Mouse (Mus musculus): ENCODE measurements at regions not wholly inside any gene's neighbourhood (a gene's known extent, or its start where the extent isn't known, plus 50 kb on each side); places are given as distances from the start of the nearest gene placed in this dataset.

GRCm38 (mm10) chr13:60305028-60305810, 128.1 kb upstream of the Gas1 start:
- Histone ChIP-seq H3K9ac (no peak overlapping the region), H3K9me3 (replicated peaks) (no peaks in the 10 kb centered on the region), H3K4me2 (no peak overlapping the region), H3K4me3 (no peak overlapping the region), H3K27ac (no peak overlapping the region), H3K27me3 (replicated peaks) (no peaks in the 10 kb centered on the region), H3K36me3 (no peaks in the 10 kb centered on the region), H3K4me1 (no peaks in the 10 kb centered on the region)
- ATAC-seq = no peak
- 43% methylated on average over 1 of the region's 1 CpGs for WGBS (ENCODE audit: insufficient replicate concordance)

GRCm38 (mm10) chr13:60308062-60308801, 131.1 kb upstream of the Gas1 start:
- H3K9me3 ChIP-seq (replicated peaks) = no peaks in the 10 kb centered on the region
- H3K27ac ChIP-seq = no peak overlapping the region
- WGBS (ENCODE audit: insufficient replicate concordance) = 63% methylated on average over 13 of the region's 13 CpGs
- no peaks in the 10 kb centered on the region for H3K4me1 ChIP-seq
- H3K27me3 ChIP-seq (replicated peaks) = no peaks in the 10 kb centered on the region
- no peak overlapping the region for H3K4me3 ChIP-seq
- ATAC-seq = no peak
- H3K36me3 ChIP-seq = no peaks in the 10 kb centered on the region
- no peak overlapping the region for H3K9ac ChIP-seq
- H3K4me2 ChIP-seq = no peak overlapping the region

DNA sequence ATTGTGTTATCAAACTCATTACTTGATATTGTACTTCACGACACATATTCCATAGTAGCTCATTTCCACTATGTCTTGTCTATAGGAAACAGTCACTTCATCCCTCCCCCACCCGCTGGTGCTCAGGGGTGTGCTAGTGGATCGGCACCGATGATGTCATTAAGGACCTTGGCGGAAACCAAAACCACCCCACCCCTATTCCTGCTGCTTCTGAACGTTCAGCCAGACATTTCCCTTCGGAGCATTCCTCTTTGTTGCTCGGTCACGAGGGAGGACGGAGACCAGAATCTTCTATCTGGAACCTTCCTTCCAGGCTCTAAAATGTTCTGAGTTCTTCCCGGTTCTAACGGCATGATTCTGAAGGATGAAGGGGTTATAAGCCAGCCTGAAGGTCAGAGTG, 132.3 kb upstream of the Gas1 start:
- Histone ChIP-seq H3K27me3 (replicated peaks) (no peaks in the 10 kb centered on the region), H3K4me2 (no peak overlapping the region), H3K4me3 (no peak overlapping the region), H3K36me3 (no peaks in the 10 kb centered on the region), H3K9me3 (replicated peaks) (no peaks in the 10 kb centered on the region), H3K27ac (no peak overlapping the region), H3K4me1 (no peaks in the 10 kb centered on the region), H3K9ac (no peak overlapping the region)
- 73% methylated on average over 12 of the region's 12 CpGs for WGBS (ENCODE audit: insufficient replicate concordance)
- ATAC-seq = no peak

DNA sequence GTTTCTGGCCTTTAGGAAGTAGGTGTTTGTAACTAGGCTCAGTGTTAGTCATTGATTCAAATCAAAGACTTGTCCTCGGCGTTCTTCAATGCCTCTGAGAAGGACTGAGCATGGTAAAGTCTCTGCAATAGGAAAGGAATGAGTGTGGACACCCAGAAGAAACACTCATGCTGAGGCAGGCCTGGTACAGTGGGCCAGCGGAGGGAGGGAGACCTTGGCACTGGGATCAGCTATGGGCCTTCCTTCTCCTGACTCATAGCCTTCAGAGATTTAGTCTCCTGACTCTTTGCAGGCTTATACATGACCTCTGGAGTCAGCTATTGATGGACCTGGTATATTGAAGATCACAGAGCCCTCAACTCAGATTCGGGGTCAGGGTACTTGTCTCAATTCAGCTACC, 132.8 kb upstream of the Gas1 start:
- no peaks in the 10 kb centered on the region for H3K9me3 ChIP-seq (replicated peaks)
- 64% methylated on average over 4 of the region's 4 CpGs for WGBS (ENCODE audit: insufficient replicate concordance)
- no peak for ATAC-seq
- H3K4me3 ChIP-seq = no peak overlapping the region
- no peak overlapping the region for H3K9ac ChIP-seq
- H3K36me3 ChIP-seq = no peaks in the 10 kb centered on the region
- no peaks in the 10 kb centered on the region for H3K27me3 ChIP-seq (replicated peaks)
- no peaks in the 10 kb centered on the region for H3K4me1 ChIP-seq
- no peak overlapping the region for H3K27ac ChIP-seq
- H3K4me2 ChIP-seq = no peak overlapping the region

- H3K4me3 ChIP-seq = no peak overlapping the region
- no peak overlapping the region for H3K9ac ChIP-seq
- no peak for ATAC-seq
- no peak overlapping the region for H3K4me2 ChIP-seq
- H3K27me3 ChIP-seq (replicated peaks) = no peaks in the 10 kb centered on the region
- H3K4me1 ChIP-seq = no peaks in the 10 kb centered on the region
- H3K27ac ChIP-seq = no peak overlapping the region
- no peaks in the 10 kb centered on the region for H3K9me3 ChIP-seq (replicated peaks)
- WGBS (ENCODE audit: insufficient replicate concordance) = 56% methylated on average over 7 of the region's 7 CpGs
- no peaks in the 10 kb centered on the region for H3K36me3 ChIP-seq
These were observed 135.4 kb upstream of the Gas1 start for GRCm38 (mm10) chr13:60312397-60313085.

DNA sequence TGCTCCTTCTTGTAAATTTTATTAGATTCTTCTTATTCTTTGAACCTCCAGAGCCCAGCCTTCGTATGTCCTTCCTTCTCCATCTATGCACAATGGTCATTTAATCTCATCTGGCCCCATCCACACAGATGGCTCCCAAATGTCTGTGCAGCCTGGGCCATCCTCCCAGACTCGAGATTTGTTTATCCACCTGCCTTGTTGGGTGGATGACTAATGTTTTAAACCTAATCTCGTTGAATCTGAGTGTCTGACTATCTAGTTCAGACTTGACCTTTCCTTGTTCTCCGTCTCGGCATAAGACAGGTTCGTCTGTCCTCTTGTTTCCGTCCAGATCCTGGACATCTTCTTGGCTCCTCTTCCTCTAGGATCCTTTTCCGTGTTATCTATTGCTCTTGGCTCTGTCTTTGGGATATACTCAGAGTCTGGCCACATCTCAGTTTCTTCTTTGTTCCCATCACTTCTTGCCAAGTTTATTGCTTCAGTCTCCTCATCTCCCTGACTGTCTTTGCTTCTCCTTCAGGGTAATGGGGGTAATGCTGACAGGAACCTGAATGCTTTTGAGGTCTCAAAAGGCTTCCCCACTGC, 141.4 kb upstream of the Gas1 start:
- Histone ChIP-seq H3K4me2 (no peak overlapping the region), H3K27ac (no peak overlapping the region), H3K9me3 (replicated peaks) (no peaks in the 10 kb centered on the region), H3K4me3 (no peak overlapping the region), H3K27me3 (replicated peaks) (no peaks in the 10 kb centered on the region), H3K36me3 (no peaks in the 10 kb centered on the region), H3K9ac (no peak overlapping the region), H3K4me1 (no peaks in the 10 kb centered on the region)
- WGBS (ENCODE audit: insufficient replicate concordance) = 67% methylated on average over 8 of the region's 8 CpGs
- no peak for ATAC-seq

GRCm38 (mm10) chr13:60319268-60319667, 142.1 kb upstream of the Gas1 start:
- Histone ChIP-seq H3K4me2 (no peak overlapping the region), H3K4me1 (no peaks in the 10 kb centered on the region), H3K4me3 (no peak overlapping the region), H3K9me3 (replicated peaks) (no peaks in the 10 kb centered on the region), H3K27me3 (replicated peaks) (no peaks in the 10 kb centered on the region), H3K36me3 (no peaks in the 10 kb centered on the region), H3K9ac (no peak overlapping the region), H3K27ac (no peak overlapping the region)
- ATAC-seq = no peak
- 59% methylated on average over 4 of the region's 4 CpGs for WGBS (ENCODE audit: insufficient replicate concordance)

DNA sequence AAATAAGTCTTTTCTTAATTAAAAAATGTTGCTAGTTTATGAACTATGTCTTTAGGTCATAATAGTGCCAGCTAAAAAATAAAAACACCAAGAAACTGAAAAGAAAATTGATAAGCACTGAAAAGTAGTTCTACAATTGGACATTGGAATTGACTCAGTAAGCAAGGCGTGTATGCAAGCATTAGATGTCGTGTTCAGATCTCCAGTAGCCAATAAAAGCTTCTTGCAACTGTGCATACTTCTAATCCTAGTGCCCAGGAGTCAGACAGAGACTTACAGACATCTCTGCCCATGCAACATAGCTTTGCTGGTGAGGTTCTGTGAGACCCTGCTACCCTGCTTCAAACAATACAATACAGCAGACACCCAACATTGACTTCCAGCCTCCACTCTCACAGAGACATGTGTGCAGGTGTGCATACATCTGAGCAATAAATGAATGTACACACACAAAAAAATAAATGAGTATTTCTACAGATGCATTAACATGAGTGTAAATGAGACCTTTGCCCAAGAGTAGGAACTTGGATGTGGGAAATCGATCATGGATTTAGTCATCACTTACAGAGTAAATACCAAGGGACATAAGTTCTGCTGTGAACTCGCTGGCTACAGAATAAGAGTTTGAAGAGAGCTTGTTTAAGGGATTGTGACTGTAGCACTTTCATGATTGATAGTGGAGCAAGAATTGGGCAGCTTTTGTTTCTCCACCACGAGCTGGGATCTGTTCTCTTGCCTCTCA, 142.9 kb upstream of the Gas1 start:
- no peaks in the 10 kb centered on the region for H3K36me3 ChIP-seq
- H3K27me3 ChIP-seq (replicated peaks) = no peaks in the 10 kb centered on the region
- no peaks in the 10 kb centered on the region for H3K4me1 ChIP-seq
- 45% methylated on average over 5 of the region's 5 CpGs for WGBS (ENCODE audit: insufficient replicate concordance)
- H3K4me3 ChIP-seq = no peak overlapping the region
- no peak for ATAC-seq
- no peak overlapping the region for H3K9ac ChIP-seq
- no peak overlapping the region for H3K4me2 ChIP-seq
- H3K9me3 ChIP-seq (replicated peaks) = no peaks in the 10 kb centered on the region
- H3K27ac ChIP-seq = no peak overlapping the region

DNA sequence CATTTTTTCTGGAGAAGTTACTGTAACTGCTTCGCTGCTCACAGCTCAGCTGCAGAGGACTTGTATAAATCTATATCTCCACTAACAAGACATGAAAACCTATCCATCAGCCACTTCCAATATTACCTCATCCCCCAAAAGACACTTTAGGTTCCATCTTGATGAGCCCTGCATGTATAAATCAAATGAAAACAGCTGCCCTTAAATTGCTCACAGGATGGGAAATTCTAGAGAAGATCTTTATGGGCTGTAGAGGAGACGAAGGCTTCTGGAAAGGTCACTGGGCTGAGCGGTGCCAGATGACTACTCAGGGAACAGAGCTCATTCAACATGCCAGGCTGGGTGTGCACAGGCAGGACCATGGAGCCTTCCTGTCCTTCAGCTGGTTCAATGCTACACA, 145.4 kb upstream of the Gas1 start:
- Histone ChIP-seq H3K36me3 (no peaks in the 10 kb centered on the region), H3K4me1 (no peaks in the 10 kb centered on the region), H3K27ac (no peak overlapping the region), H3K4me2 (no peak overlapping the region), H3K9ac (no peak overlapping the region), H3K4me3 (no peak overlapping the region), H3K27me3 (replicated peaks) (no peaks in the 10 kb centered on the region), H3K9me3 (replicated peaks) (no peaks in the 10 kb centered on the region)
- WGBS (ENCODE audit: insufficient replicate concordance) = 66% methylated on average over 3 of the region's 3 CpGs
- no peak for ATAC-seq

GRCm38 (mm10) chr13:60330475-60331258, 153.5 kb upstream of the Gas1 start:
- H3K27ac ChIP-seq = no peak overlapping the region
- no peak overlapping the region for H3K9ac ChIP-seq
- ATAC-seq = no peak
- no peak overlapping the region for H3K4me3 ChIP-seq
- no peaks in the 10 kb centered on the region for H3K36me3 ChIP-seq
- WGBS (ENCODE audit: insufficient replicate concordance) = 55% methylated on average over 9 of the region's 9 CpGs
- H3K4me2 ChIP-seq = no peak overlapping the region
- H3K9me3 ChIP-seq (replicated peaks) = no peaks in the 10 kb centered on the region
- no peaks in the 10 kb centered on the region for H3K27me3 ChIP-seq (replicated peaks)
- H3K4me1 ChIP-seq = no peaks in the 10 kb centered on the region

DNA sequence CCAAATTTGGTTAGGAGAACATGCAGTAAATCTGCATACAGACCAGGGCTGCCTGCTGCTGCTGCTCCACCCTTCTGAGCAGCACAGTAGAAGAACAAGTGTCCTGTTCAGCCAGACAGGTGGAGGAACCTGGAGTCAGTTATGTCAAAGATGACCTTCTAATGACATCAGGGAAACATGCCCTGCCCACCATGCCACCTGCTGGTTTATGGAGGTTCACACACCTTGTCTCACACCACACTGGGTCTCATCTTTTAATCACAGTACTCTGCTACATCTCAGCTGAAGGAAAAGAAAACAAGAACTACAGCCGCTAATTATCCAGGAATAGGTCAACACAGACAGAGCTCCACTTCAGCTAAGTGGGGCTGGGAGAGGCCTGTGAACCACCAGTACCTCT, 159.0 kb upstream of the Gas1 start:
- 63% methylated on average over 1 of the region's 1 CpGs for WGBS (ENCODE audit: insufficient replicate concordance)
- no peak overlapping the region for H3K9ac ChIP-seq
- 0 out of 2 replicates have a peak, but pooled peaks cover 4% of the 10 kb centered on the region for H3K4me1 ChIP-seq
- no peak overlapping the region for H3K4me2 ChIP-seq
- H3K27ac ChIP-seq = no peak overlapping the region
- no peaks in the 10 kb centered on the region for H3K36me3 ChIP-seq
- no peaks in the 10 kb centered on the region for H3K27me3 ChIP-seq (replicated peaks)
- ATAC-seq = no peak
- H3K4me3 ChIP-seq = no peak overlapping the region
- H3K9me3 ChIP-seq (replicated peaks) = no peaks in the 10 kb centered on the region

Measured in liver, embryonic 12.5 days (tissue).